Mouse (Mus musculus) T-cell, adult 66 days (primary cell): ENCODE results near the gene Gzme. TPM values are rescaled to one million over a fixed set of nuclear protein-coding genes. Genes with fewer than 3 reads are reported as not detected.

ENCODE experiments used
- total RNA-seq, 2 experiments: library from RNA; stranded (reverse); gene quantifications; 3 replicates in 1 of 2; 4 replicates in 1 of 2; pipeline ENCODE4 v1.2.4; 2023

Gzme gene
- not detected for total RNA-seq

DNA sequence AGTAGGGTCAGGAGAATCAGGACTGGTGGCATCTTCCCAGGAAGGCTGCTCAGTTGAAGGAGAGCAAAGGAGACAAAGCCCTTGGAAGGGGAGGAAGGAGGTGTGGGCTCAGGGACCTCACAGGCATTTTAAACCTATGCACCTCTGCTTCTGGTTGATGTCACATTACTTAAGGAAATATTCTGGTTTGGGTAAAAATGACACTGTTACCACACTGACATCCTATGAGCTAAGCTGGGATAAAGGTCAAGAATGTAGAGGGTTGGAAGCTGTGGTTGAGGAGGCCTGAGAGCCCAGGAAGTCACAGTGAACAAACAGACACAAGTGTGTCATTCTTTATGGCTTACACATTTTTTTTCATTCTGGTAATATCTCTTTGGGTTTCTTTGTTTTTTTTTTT is at the start of gene Gzme:
Gene Gzme, minus strand, starts transcription at position 101 of the 400 bp plus-strand sequence.

GRCm38 (mm10) chr14:56159479-56159878 is 39.1 kb upstream of the Gzme start, which contains the start of gene Gzmg:
Gene Gzmg (minus strand): TSS chr14:56159579.

GRCm38 (mm10) chr14:56132508-56132907 is 12.1 kb upstream of the Gzme start, which contains the start of gene Gzmd:
Gene Gzmd (minus strand): TSS chr14:56132608.

DNA sequence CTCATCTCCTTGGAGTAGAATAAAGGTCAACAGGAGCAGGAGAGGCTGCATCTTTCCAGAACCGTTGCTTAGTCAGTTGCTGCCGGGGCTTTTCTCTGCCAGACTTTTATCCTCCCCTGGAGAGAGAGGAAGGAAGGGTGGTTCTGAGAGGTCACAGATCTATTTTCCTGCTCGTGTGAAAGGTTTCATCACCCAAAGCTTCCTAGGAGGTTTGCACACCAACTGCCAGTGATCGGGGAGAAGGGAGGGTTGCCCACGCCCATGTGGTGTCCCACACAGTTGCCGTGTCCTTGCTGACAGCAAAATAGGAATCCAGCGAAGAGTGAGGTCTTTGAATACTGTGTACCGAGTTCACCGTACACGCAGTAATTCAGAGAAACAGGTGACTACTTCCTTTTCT is 18.0 kb downstream of the Gzme start, which contains the start of gene Ctsg:
Gene Ctsg, minus strand, starts transcription at position 189 of the 400 bp plus-strand sequence.

DNA sequence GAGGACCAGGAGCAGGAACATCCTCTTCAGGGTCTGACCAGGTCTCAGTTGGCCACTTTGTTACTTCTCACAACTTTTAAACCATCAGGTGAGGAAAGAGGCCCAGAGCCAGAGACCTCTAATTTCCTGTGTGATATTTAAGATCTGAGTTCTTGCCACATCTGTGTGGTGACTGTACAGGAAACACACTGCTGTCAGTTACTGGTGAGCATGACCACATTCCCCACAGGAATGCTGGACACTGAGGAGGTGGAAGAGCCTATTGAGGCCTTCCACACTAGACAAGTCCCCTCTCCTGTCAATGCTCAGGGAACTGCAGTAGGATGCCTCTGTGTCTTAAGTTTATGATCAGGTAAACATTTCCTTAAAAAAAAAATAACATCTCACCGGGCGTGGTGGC is 35.3 kb downstream of the Gzme start, which contains the start of gene Mcpt8:
Gene Mcpt8, minus strand, starts transcription at position 107 of the 400 bp plus-strand sequence.

Other genes starting within 250 kb of the Gzme start
- not detected for gene Cbln3, start 236.2 kb downstream of the Gzme start, total RNA-seq
- gene Khnyn, start 235.7 kb downstream of the Gzme start, total RNA-seq, result 10 to 100 TPM; 68.1 to 75.9 TPM
- gene Sdr39u1, start 220.3 kb downstream of the Gzme start, total RNA-seq, result 10 to 100 TPM; 32.2 to 52.6 TPM
- 1 to 10 TPM in 1 of 2 experiments, not detected in 1; 1.2 TPM for gene Cma1, start 175.9 kb downstream of the Gzme start, total RNA-seq
- gene Cma2, start 169.6 kb downstream of the Gzme start, total RNA-seq, result not detected
- gene Mcpt1, start 102.7 kb downstream of the Gzme start, total RNA-seq, result not detected
- not detected for gene Mcpt9, start 90.1 kb downstream of the Gzme start, total RNA-seq
- gene Mcpt2, start 78.6 kb downstream of the Gzme start, total RNA-seq, result not detected
- gene Mcpt4, start 58.3 kb downstream of the Gzme start, total RNA-seq, result 1 to 10 TPM in 1 of 2 experiments, under 1 TPM in 1; 0.71 to 2.5 TPM
- 1 to 10 TPM in 1 of 2 experiments, not detected in 1; 2.7 TPM for gene Mcpt8, start 35.4 kb downstream of the Gzme start, total RNA-seq
- gene Ctsg, start 18.1 kb downstream of the Gzme start, total RNA-seq, result not detected
- gene Gzmd, start 12.0 kb upstream of the Gzme start, total RNA-seq, result not detected
- gene Gzmg, start 39.0 kb upstream of the Gzme start, total RNA-seq, result not detected
- not detected for gene Gzmn, start 54.0 kb upstream of the Gzme start, total RNA-seq
- not detected for gene Gzmf, start 90.8 kb upstream of the Gzme start, total RNA-seq
- under 1 TPM in 1 of 2 experiments, not detected in 1; 0.87 TPM for gene Gzmc, start 114.0 kb upstream of the Gzme start, total RNA-seq
- 1 to 10 TPM; 2.9 to 5.8 TPM for gene Gzmb, start 141.6 kb upstream of the Gzme start, total RNA-seq
- not detected for gene Atp12a, start 244.4 kb upstream of the Gzme start, total RNA-seq